Mouse (Mus musculus) embryonic facial prominence, embryonic 15.5 days (tissue): Measurements from ENCODE around the gene Chaf1a. TPM values are rescaled to one million over a fixed set of nuclear protein-coding genes. Genes with fewer than 3 reads are reported as not detected.

Source experiments
- ATAC-seq: fragments of 200-750 bp; cut with Nextera tagmentation; 2 replicates; pipeline ENCODE4 v1.8.0; 2017; ENCODE audit warnings: low read depth, moderate TSS enrichment; ENCODE audit not compliant: insufficient number of reproducible peaks, low FRiP score, low TSS enrichment
- H3K27ac ChIP-seq: fragments of 300-500 bp; sonication (generic); replicated peaks from 2 replicates; pipeline ENCODE4 v1.5.1; 2015; ENCODE audit warnings: mild to moderate bottlenecking, inconsistent platforms
- H3K27me3 ChIP-seq: fragments of 300-500 bp; sonication (generic); 2 replicates; pipeline ENCODE4 v1.6.1; 2015; ENCODE audit warnings: inconsistent platforms
- H3K36me3 ChIP-seq: fragments of 300-500 bp; sonication (generic); 2 replicates; pipeline ENCODE4 v1.6.1; 2015; ENCODE audit warnings: mild to moderate bottlenecking, inconsistent platforms
- H3K4me1 ChIP-seq: fragments of 300-500 bp; sonication (generic); 2 replicates; pipeline ENCODE4 v1.6.1; 2015; ENCODE audit warnings: inconsistent platforms
- H3K4me2 ChIP-seq: fragments of 300-500 bp; sonication (generic); replicated peaks from 2 replicates; pipeline ENCODE4 v1.6.1; 2015; ENCODE audit warnings: mild to moderate bottlenecking, inconsistent platforms
- H3K4me3 ChIP-seq: fragments of 300-500 bp; sonication (generic); replicated peaks from 2 replicates; pipeline ENCODE4 v1.5.1; 2015; ENCODE audit warnings: mild to moderate bottlenecking, inconsistent platforms
- H3K9ac ChIP-seq: fragments of 300-500 bp; sonication (generic); 2 replicates; pipeline ENCODE4 v1.6.1; 2015; ENCODE audit warnings: inconsistent platforms
- H3K9me3 ChIP-seq: fragments of 300-500 bp; sonication (generic); replicated peaks from 2 replicates; pipeline ENCODE4 v1.6.1; 2016; ENCODE audit warnings: inconsistent platforms
- WGBS: fragments of 180-500 bp; shearing (Covaris S2); methylation state at CpG from one replicate; pipeline ENCODE4 v1.1.7; 2015; 5-methylcytosine and 5-hydroxymethylcytosine counted together
- polyA plus RNA-seq: library from polyadenylated mRNA; unstranded; fragments of >200 nt; fragmentation: Nextera tagmentation; extraction: Ambion mirVana; gene quantifications from 2 replicates; pipeline ENCODE4 v1.2.1, GENCODE M21; 2015

Gene Chaf1a
- polyA plus RNA-seq, 1 experiment from 2014 or later, result 23.0 TPM

DNA sequence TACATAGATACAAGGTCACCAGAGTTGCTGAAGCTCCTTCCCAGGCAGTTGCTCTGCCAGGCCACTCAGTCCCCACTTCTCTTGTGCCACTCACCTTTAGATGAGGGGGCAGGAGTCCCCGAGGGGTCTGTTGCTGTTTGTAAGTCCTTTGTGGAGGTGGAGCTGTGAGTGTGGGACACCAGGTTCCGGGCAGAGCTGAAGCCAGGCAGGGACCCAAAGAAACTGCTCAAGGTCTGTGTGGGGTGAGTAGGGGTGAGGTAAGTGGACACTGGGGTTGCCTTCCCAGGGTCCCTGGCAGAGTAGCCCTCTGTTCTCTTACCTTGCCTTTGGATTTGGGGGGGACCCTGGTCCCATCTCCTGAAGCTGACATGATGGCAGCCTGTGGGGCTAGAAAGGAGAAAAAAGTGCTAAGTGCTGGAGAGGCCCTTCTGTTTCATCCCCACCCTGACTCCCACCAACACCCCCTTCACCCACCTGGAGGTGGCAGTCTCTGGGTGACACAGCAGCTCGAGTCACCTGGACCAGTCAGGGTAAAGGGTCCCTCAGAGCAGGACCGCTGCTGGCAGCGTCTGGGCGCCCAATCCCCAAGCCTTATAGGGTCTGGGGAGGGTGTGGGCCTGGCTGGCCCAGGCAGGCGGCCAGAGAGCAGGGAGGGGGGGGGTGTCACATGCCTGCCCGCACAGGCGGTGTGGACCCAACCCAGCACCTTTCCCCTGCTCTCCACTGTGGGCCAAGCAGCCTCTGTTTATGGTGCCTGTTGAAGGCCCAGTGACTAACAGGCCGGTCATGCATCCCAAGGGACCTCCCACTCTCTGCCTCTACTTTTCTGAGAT is 69.2 kb downstream of the Chaf1a start, which contains the start of gene Plin4:
Plin4 (minus strand) TSS at position 585 of the 833 bp plus-strand sequence.
- H3K4me1 ChIP-seq, result no peaks in the 10 kb centered on the region
- no peaks in the 10 kb centered on the region for H3K9me3 ChIP-seq
- H3K27ac ChIP-seq, result no peak within 1 kb of the TSS
- 56% methylated on average over 10 of the region's 10 CpGs for WGBS
- no peak within 1 kb of the TSS for H3K4me3 ChIP-seq
- no peaks in the 10 kb centered on the region for H3K27me3 ChIP-seq
- no peak within 1 kb of the TSS for H3K4me2 ChIP-seq
- H3K9ac ChIP-seq, result no peak within 1 kb of the TSS
- no peaks in the 10 kb centered on the region for H3K36me3 ChIP-seq
- ATAC-seq, result 0 out of 2 replicates have a peak, but pooled peaks have one; percentile 25

DNA sequence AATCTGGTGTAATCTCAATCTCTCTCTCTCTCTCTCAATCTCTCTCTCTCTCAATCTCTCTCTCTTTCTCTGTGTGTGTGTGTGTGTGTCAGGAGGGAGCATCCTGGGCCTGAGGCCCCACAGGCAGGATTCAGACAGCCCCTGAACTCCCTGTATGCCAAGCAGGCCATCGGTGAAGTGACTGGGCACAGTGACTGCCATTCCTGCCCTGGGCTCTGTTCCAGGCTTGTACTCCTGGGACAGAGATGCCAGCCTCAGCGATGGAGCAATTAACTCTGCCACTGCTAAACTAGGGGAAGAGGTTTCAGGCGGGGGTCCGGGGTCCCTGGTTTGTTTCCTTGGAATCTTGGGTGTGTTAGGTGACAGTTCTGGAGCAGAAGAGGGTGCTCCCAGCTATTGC is 70.3 kb downstream of the Chaf1a start:
- Histone ChIP-seq H3K36me3 (no peaks in the 10 kb centered on the region), H3K9ac (no peak overlapping the region), H3K27me3 (peaks cover 4% of the 10 kb centered on the region), H3K4me1 (no peaks in the 10 kb centered on the region), H3K4me3 (no peak overlapping the region), H3K9me3 (no peaks in the 10 kb centered on the region), H3K4me2 (no peak overlapping the region), H3K27ac (no peak overlapping the region)
- WGBS, result 69% methylated on average over 4 of the region's 4 CpGs
- no peak for ATAC-seq

DNA sequence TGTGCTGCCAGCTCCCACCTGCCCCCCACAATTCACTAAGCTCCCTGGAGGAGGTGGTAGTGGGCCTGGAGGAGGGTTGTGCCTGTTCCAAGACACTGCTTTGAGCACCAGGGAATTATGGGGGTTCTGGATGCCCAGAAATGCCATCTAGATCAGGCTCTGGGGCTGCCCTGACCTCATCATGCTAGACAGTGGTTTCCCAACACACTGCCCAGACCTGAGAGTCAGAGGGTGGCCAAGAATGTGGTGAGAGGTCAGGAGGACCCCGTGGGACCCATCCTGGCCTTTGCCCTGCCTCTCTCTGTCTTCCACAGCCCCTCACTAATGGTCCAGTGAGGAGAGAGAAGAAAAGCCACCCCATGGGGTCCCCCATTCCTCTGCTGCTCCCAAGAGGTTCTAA is 70.8 kb downstream of the Chaf1a start:
- Histone ChIP-seq H3K9me3 (no peaks in the 10 kb centered on the region), H3K27me3 (peaks cover 7% of the 10 kb centered on the region), H3K36me3 (no peaks in the 10 kb centered on the region), H3K4me1 (no peaks in the 10 kb centered on the region), H3K4me3 (no peak overlapping the region), H3K9ac (no peak overlapping the region), H3K4me2 (no peak overlapping the region), H3K27ac (no peak overlapping the region)
- no peak for ATAC-seq
- 68% methylated on average over 1 of the region's 1 CpGs for WGBS

DNA sequence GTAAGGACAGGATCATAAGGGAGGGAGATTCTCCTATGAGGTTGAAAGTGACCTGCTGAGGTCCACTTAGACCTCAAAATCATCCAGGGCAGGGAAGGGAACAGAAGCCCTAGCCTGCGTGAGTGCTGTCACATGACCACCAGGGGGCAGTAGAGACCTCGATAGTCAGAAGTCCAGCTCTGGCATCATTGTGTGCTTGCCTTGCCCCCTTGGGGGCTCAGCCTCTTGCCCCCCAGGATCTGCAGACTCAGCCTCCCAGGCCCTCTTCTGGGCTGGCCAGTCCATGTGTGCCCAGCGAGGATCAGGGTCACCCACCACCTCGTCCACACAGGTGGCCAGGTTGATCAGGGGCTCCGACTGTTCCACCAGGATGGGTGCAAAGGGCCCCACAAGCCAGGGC is 71.6 kb downstream of the Chaf1a start:
- Histone ChIP-seq H3K27me3 (peaks cover 13% of the 10 kb centered on the region), H3K9ac (no peak overlapping the region), H3K4me1 (no peaks in the 10 kb centered on the region; the same call in 1 of the 2 replicates), H3K36me3 (no peaks in the 10 kb centered on the region), H3K4me2 (no peak overlapping the region), H3K9me3 (no peaks in the 10 kb centered on the region), H3K27ac (no peak overlapping the region), H3K4me3 (no peak overlapping the region)
- 42% methylated on average over 5 of the region's 5 CpGs for WGBS
- no peak for ATAC-seq

DNA sequence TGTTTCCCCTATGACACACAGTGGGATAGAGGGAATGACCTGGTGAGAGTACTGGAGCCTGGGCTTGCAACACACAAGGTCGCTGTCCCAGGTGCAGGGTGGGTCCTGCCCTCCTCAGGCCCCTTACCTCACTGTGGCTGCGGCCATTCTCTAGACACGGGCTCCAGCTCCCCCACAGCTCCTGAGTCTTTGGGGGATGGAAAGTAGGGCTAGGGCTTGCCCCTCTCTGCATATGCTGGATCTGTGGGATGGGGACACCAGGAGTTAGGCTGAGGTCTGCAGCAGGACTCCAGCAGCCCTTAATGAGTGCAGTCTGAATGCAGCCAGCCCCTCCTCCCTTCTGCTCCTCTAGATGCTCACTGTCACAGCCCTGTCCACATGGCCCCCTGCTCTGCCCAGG is 72.5 kb downstream of the Chaf1a start:
- H3K4me1 ChIP-seq, result peaks cover 7% of the 10 kb centered on the region
- H3K36me3 ChIP-seq, result no peaks in the 10 kb centered on the region
- H3K4me2 ChIP-seq, result no peak overlapping the region
- no peak overlapping the region for H3K4me3 ChIP-seq
- no peaks in the 10 kb centered on the region for H3K9me3 ChIP-seq
- ATAC-seq, result no peak
- no peak overlapping the region for H3K27ac ChIP-seq
- 72% methylated on average over 3 of the region's 3 CpGs for WGBS
- H3K27me3 ChIP-seq, result peaks cover 20% of the 10 kb centered on the region
- no peak overlapping the region for H3K9ac ChIP-seq

DNA sequence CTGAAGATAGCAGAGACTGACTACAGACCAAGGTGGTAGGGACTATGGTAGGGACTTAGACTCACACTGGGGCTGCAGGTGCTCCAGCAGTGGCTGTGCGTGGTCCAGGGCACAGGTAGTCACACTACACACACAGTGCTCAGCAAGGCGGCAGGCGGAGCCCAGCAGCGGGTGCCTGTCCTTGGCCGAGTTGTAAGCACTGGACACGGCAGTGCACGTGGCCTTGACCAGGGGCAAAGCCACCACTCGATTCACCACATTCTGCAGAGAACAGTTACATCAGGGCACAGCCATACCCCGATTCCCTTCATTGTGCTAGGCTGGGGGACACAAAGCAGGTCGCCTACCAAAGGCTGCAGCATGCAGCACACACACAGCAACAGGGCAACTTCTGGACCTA is 76.0 kb downstream of the Chaf1a start:
- no peak overlapping the region for H3K4me3 ChIP-seq
- WGBS, result 74% methylated on average over 10 of the region's 10 CpGs
- H3K9me3 ChIP-seq, result no peaks in the 10 kb centered on the region
- H3K4me2 ChIP-seq, result no peak overlapping the region
- H3K27me3 ChIP-seq, result peaks cover 52% of the 10 kb centered on the region
- no peak overlapping the region for H3K9ac ChIP-seq
- no peaks in the 10 kb centered on the region for H3K36me3 ChIP-seq
- no peak for ATAC-seq
- peaks cover 17% of the 10 kb centered on the region for H3K4me1 ChIP-seq
- no peak overlapping the region for H3K27ac ChIP-seq

DNA sequence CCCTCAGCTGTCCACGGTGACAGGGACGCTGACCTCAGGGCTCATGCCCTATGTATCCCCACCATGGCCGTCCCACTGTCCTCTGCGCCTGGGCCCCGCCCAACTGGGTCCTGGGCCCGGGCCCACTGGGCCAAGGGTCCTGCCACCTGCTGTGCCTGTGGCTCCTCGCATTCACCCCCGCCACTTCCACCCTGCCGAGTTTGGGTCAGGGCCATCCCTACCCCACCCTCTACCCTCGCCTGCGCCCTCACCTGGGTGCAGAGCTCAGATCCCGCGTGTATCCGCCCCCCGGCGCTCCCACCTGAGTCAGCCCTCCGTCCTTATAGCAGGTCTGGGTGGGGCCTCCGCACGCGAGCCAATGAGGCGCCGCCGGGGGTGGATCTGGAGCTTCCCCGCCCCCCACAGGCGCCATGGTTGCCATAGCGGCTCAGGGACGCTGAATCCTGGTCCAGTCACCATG is 77.0 kb downstream of the Chaf1a start, which contains the start of gene Plin5:
Plin5 (minus strand) TSS at position 346 of the 460 bp plus-strand sequence.
- Histone ChIP-seq H3K4me2 (peak within 1 kb of the TSS; percentile 52), H3K27ac (no peak within 1 kb of the TSS), H3K9ac (no peak within 1 kb of the TSS), H3K27me3 (peaks cover 63% of the 10 kb centered on the region), H3K4me1 (peaks cover 17% of the 10 kb centered on the region), H3K9me3 (peaks cover 2% of the 10 kb centered on the region), H3K4me3 (peak within 1 kb of the TSS; percentile 26), H3K36me3 (no peaks in the 10 kb centered on the region)
- 3% methylated on average over 27 of the region's 27 CpGs for WGBS
- 0 out of 2 replicates have a peak, but pooled peaks have one; percentile 16 for ATAC-seq

DNA sequence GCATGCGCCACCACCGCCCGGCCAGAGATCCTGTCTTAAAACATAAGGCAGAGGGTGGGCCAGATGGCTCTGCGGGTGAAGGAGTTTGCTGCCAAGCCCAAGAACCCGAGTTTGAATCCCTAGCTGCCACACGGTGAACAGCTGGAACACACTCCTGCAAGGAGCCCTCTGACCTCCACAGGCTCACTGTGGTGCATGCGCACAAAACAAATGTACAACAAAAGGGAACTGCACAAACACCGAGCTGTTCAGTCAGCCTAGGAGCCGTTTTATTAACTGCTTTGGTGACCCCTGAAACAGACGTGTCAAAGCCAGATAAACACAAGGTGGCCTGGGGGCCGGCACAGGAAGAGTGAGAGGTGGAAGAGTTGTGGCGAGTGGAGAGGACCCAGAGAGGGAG is 79.2 kb downstream of the Chaf1a start:
- Histone ChIP-seq H3K27me3 (peaks cover 84% of the 10 kb centered on the region), H3K4me1 (peaks cover 24% of the 10 kb centered on the region), H3K27ac (no peak overlapping the region), H3K9me3 (peaks cover 10% of the 10 kb centered on the region), H3K4me3 (no peak overlapping the region), H3K9ac (no peak overlapping the region), H3K36me3 (no peaks in the 10 kb centered on the region), H3K4me2 (no peak overlapping the region)
- WGBS, result 47% methylated on average over 12 of the region's 12 CpGs
- ATAC-seq, result no peak

DNA sequence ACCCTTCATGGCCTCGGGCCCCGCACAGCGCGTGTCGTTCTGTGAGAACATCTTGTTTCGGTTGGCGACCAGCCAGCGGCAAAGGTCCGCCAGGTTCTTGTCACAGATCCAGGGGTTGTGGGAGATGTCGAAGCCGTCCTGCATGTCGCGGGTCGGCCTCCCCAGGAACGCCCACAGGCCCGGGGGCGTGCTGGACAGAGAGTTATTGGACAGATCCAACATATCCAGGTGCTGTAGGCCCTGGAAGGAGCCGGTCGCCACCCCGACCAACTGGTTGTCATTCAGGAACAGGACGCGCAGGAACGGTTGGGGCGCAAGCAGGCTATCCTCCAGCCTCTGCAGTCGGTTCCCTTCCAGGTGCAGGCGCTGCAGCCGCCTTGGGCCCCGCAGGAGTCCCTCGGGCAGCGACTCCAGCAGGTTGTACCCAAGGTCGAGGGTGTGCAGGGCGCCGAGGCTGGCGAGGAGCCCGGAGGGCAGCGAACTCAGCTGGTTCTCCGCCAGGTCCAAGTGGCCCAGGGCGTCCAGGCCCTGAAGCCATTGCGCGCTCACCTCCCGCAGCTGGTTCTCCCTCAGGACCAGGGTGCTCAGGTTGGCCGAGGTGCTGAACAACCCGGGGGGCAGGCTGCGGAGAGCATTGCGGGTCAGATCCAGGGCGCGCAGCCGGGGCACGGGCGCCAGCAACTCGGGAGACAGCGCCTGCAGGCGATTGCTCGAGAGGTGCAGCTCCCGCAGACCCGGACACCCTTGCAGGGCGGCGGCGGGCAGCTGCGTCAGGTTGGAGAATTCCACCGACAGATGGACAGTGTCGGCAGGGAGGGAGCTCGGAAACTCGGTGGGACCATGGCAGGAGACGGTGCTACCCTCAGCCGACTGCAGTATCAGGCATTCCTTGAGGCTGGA is 80.0 kb downstream of the Chaf1a start:
- Histone ChIP-seq H3K4me2 (0 out of 2 replicates have a peak overlapping the region, but pooled peaks have one; percentile 17), H3K9ac (no peak overlapping the region)
- 5% methylated on average over 66 of the region's 66 CpGs for WGBS

DNA sequence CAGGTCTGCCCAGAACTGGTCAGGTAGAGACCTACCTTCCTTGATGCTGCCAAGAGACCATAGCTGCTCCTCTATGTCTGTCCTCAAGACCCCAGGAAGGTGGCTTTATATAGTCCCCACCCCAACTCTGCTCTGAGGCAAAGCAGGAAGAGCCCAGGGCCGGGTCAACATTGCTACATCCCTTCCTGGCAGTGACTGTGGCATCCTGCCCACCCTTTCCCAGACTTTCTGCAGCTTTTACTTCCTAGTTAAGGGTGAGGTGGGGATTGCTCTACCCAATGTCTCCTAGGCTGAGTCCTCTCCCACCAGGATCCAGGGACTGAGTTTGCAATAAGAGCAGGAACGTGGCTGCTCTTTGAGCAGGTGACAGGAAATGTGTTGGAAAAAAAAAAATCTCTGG is 81.6 kb downstream of the Chaf1a start, which contains the start of gene Lrg1:
Lrg1 (minus strand) TSS at position 176 of the 400 bp plus-strand sequence.
- Histone ChIP-seq H3K4me3 (no peak within 1 kb of the TSS), H3K4me1 (peaks cover 28% of the 10 kb centered on the region), H3K27me3 (peaks cover 75% of the 10 kb centered on the region), H3K27ac (no peak within 1 kb of the TSS), H3K4me2 (no peak within 1 kb of the TSS), H3K9ac (no peak within 1 kb of the TSS), H3K9me3 (peaks cover 10% of the 10 kb centered on the region), H3K36me3 (no peaks in the 10 kb centered on the region)
- 53% methylated on average over 2 of the region's 2 CpGs for WGBS
- ATAC-seq, result no peak

More for the DNA sequence above, 80.0 kb downstream of the Chaf1a start:
- peaks cover 28% of the 10 kb centered on the region for H3K4me1 ChIP-seq
- H3K27ac ChIP-seq, result no peak overlapping the region
- H3K4me3 ChIP-seq, result peak overlapping the region; percentile 4
- no peak for ATAC-seq
- no peaks in the 10 kb centered on the region for H3K36me3 ChIP-seq
- peaks cover 10% of the 10 kb centered on the region for H3K9me3 ChIP-seq
- peaks cover 87% of the 10 kb centered on the region for H3K27me3 ChIP-seq
